7 mouse cellular contexts compared by ENCODE assay signal in the genomic region with DNA sequence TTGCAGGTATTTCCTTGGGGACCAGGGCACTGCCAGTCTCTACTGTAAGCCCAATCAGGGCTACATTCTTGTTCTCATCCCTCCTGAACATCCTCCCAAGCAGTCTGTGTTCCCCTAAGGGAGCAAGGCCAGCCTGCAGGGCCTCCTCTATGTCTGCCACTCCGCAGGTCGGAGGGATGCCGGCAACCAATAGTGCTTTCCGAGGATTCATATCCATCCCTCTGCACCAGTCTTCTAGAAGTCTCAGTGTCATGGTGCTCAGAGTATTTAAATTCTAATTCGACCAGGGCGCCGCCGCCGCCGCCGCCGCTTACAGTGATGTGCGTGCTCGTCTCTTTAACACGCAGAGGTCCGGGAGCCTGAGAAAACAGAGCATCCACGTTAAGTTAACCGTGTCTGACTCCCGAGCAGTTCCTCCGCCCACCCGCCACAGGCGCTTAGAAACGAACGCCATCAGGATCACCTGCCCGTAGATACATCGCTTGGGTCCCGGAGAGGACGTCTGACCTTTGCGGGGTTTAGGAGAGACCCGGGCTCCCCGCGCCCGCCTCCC. TPM values are rescaled to one million over a fixed set of nuclear protein-coding genes. Genes with fewer than 3 reads are reported as not detected.
DNase-seq lines count a peak whose midpoint lies in the region; ATAC-seq and TF ChIP-seq lines count a peak whose summit lies in the region.

No protein-coding gene starts in this region.

- no peak for DNase-seq in lung, embryonic 14.5 days
- no peak for DNase-seq in lung, postnatal 14 days
- DNase-seq in embryonic facial prominence, embryonic 14.5 days (ENCODE audit: low spot score): no peak
- DNase-seq in hindbrain, postnatal 0 days (ENCODE audit: low spot score): no peak
- no peak for DNase-seq in midbrain, postnatal 0 days (ENCODE audit: low spot score)
- no peak for DNase-seq in adrenal gland, adult (ENCODE audit: inconsistent age in 2 of 2, low spot score in 1 of 2)
- no peak for DNase-seq in adrenal gland, postnatal 4 days (ENCODE audit: low spot score in 2 of 2)

- TF ChIP-seq CTCF in lung, embryonic 14.5 days (IDR thresholded peaks at IDR 0.05; ENCODE audit: low read depth): no peak
- no peak for TF ChIP-seq CTCF in hindbrain, postnatal 0 days (IDR thresholded peaks at IDR 0.05; ENCODE audit: low read depth)
- TF ChIP-seq CTCF in midbrain, postnatal 0 days (IDR thresholded peaks at IDR 0.05): no peak

- H3K27ac ChIP-seq in lung, embryonic 14.5 days (ENCODE audit: low read depth): peak overlapping the region; percentile 87
- peak overlapping the region; percentile 90 for H3K27ac ChIP-seq in embryonic facial prominence, embryonic 14.5 days (replicated peaks; ENCODE audit: low read depth, low read length)
- H3K27ac ChIP-seq in hindbrain, postnatal 0 days: peak overlapping the region; percentile 93
- H3K27ac ChIP-seq in midbrain, postnatal 0 days (ENCODE audit: low read depth, low read length): peak overlapping the region; percentile 92

- H3K27me3 ChIP-seq in lung, embryonic 14.5 days (ENCODE audit: insufficient read depth, low read length): no peaks in the 10 kb centered on the region
- no peaks in the 10 kb centered on the region for H3K27me3 ChIP-seq in embryonic facial prominence, embryonic 14.5 days (replicated peaks; ENCODE audit: control insufficient read depth, insufficient read depth, low read length)
- H3K27me3 ChIP-seq in hindbrain, postnatal 0 days (ENCODE audit: insufficient read depth, low read length): no peaks in the 10 kb centered on the region
- no peaks in the 10 kb centered on the region for H3K27me3 ChIP-seq in midbrain, postnatal 0 days (ENCODE audit: insufficient read depth, low read length)

- H3K4me3 ChIP-seq in lung, embryonic 14.5 days (ENCODE audit: low read depth, low read length): peak overlapping the region; percentile 84
- H3K4me3 ChIP-seq in embryonic facial prominence, embryonic 14.5 days (ENCODE audit: low read depth, low read length): peak overlapping the region; percentile 82
- peak overlapping the region; percentile 76 for H3K4me3 ChIP-seq in hindbrain, postnatal 0 days (ENCODE audit: low read length)
- H3K4me3 ChIP-seq in midbrain, postnatal 0 days (ENCODE audit: low read depth, low read length): peak overlapping the region; percentile 84

- peak overlapping the region; percentile 84 for H3K4me2 ChIP-seq in lung, embryonic 14.5 days
- H3K4me2 ChIP-seq in embryonic facial prominence, embryonic 14.5 days (ENCODE audit: low read depth, low read length): peak overlapping the region; percentile 53
- peak overlapping the region; percentile 77 for H3K4me2 ChIP-seq in hindbrain, postnatal 0 days (ENCODE audit: low read depth, low read length)
- peak overlapping the region; percentile 68 for H3K4me2 ChIP-seq in midbrain, postnatal 0 days (ENCODE audit: low read depth, low read length, poor library complexity, severe bottlenecking)

- H3K9me3 ChIP-seq in lung, embryonic 14.5 days (ENCODE audit: low read depth, low read length): no peaks in the 10 kb centered on the region
- H3K9me3 ChIP-seq in embryonic facial prominence, embryonic 14.5 days (ENCODE audit: control insufficient read depth, low read length): no peaks in the 10 kb centered on the region
- H3K9me3 ChIP-seq in hindbrain, postnatal 0 days (ENCODE audit: low read length): no peaks in the 10 kb centered on the region
- no peaks in the 10 kb centered on the region for H3K9me3 ChIP-seq in midbrain, postnatal 0 days (ENCODE audit: low read length)

- peak overlapping the region; percentile 78 for H3K9ac ChIP-seq in lung, embryonic 14.5 days
- peak overlapping the region; percentile 90 for H3K9ac ChIP-seq in embryonic facial prominence, embryonic 14.5 days (ENCODE audit: low read depth, low read length)
- peak overlapping the region; percentile 93 for H3K9ac ChIP-seq in hindbrain, postnatal 0 days (replicated peaks; ENCODE audit: low read length)
- H3K9ac ChIP-seq in midbrain, postnatal 0 days (replicated peaks; ENCODE audit: low read length, poor library complexity, severe bottlenecking): peak overlapping the region; percentile 89

- peaks cover 7% of the 10 kb centered on the region for H3K4me1 ChIP-seq in lung, embryonic 14.5 days (ENCODE audit: insufficient read depth)
- peaks cover 6% of the 10 kb centered on the region; the same call in 1 of the 2 replicates for H3K4me1 ChIP-seq in embryonic facial prominence, embryonic 14.5 days (ENCODE audit: control insufficient read depth, insufficient read depth, low read length)
- 0 out of 2 replicates have a peak, but pooled peaks cover 6% of the 10 kb centered on the region for H3K4me1 ChIP-seq in hindbrain, postnatal 0 days (ENCODE audit: insufficient read depth, low read length)
- peaks cover 6% of the 10 kb centered on the region; the same call in 1 of the 2 replicates for H3K4me1 ChIP-seq in midbrain, postnatal 0 days (ENCODE audit: insufficient read depth, low read length)

- H3K36me3 ChIP-seq in lung, embryonic 14.5 days (ENCODE audit: insufficient read depth): peaks cover 11% of the 10 kb centered on the region; the same call in 1 of the 2 replicates
- H3K36me3 ChIP-seq in embryonic facial prominence, embryonic 14.5 days (ENCODE audit: control insufficient read depth, insufficient read depth, low read length): peaks cover 5% of the 10 kb centered on the region; the same call in 1 of the 2 replicates
- no peaks in the 10 kb centered on the region; the same call in 1 of the 2 replicates for H3K36me3 ChIP-seq in hindbrain, postnatal 0 days (ENCODE audit: insufficient read depth, low read length)
- 0 out of 2 replicates have a peak, but pooled peaks cover 3% of the 10 kb centered on the region for H3K36me3 ChIP-seq in midbrain, postnatal 0 days (ENCODE audit: insufficient read depth, low read length)

- under 1% methylated on average over 33 of the region's 33 CpGs for WGBS in lung, embryonic 14.5 days
- WGBS in embryonic facial prominence, embryonic 14.5 days: under 1% methylated on average over 23 of the region's 33 CpGs
- whole genome bisulfite sequencing in hindbrain, postnatal 0 days: under 1% methylated on average over 33 of the region's 33 CpGs
- 1% methylated on average over 32 of the region's 33 CpGs for WGBS in midbrain, postnatal 0 days

- ATAC-seq in lung, embryonic 14.5 days (ENCODE audit: insufficient read depth): peak; percentile 53
- ATAC-seq in embryonic facial prominence, embryonic 14.5 days (ENCODE audit: low read depth): peak; percentile 56
- peak; percentile 83 for ATAC-seq in hindbrain, postnatal 0 days
- ATAC-seq in midbrain, postnatal 0 days (ENCODE audit: low FRiP score): peak; percentile 83

RNA-seq across cellular contexts. Expression of a gene that starts 0.3 kb away (rescaled TPM):
- 20.8 and 24.3 TPM in 2 replicates for polyA plus RNA-seq in lung, embryonic 14.5 days (2014; fragmentation: Nextera tagmentation; extraction: Ambion mirVana)
- polyA plus RNA-seq in embryonic facial prominence, embryonic 14.5 days (2014; fragmentation: Nextera tagmentation; extraction: Ambion mirVana): 17.8 and 23.9 TPM in 2 replicates
- total RNA-seq in hindbrain, postnatal 0 days (2014; rRNA removed): 13.9 and 20.7 TPM in 2 replicates
- polyA plus RNA-seq in hindbrain, postnatal 0 days (2015; fragmentation: Nextera tagmentation; extraction: Ambion mirVana): 62.3 and 64.9 TPM in 2 replicates
- total RNA-seq in midbrain, postnatal 0 days (2014; rRNA removed): 20.9 and 26.5 TPM in 2 replicates
- 71.8 and 84.8 TPM in 2 replicates for polyA plus RNA-seq in midbrain, postnatal 0 days (2015; fragmentation: Nextera tagmentation; extraction: Ambion mirVana)
- 10 to 100 TPM; 10.1 to 12.2 TPM for total RNA-seq in adrenal gland, postnatal 4 days (2021)

RNA-seq across cellular contexts. Expression of a gene that starts 0.5 kb away (rescaled TPM):
- 11.2 and 11.4 TPM in 2 replicates for polyA plus RNA-seq in lung, embryonic 14.5 days (2014; fragmentation: Nextera tagmentation; extraction: Ambion mirVana)
- polyA plus RNA-seq in embryonic facial prominence, embryonic 14.5 days (2014; fragmentation: Nextera tagmentation; extraction: Ambion mirVana): 9.8 and 10.6 TPM in 2 replicates
- 4.3 and 7.1 TPM in 2 replicates for total RNA-seq in hindbrain, postnatal 0 days (2014; rRNA removed)
- polyA plus RNA-seq in hindbrain, postnatal 0 days (2015; fragmentation: Nextera tagmentation; extraction: Ambion mirVana): 11.2 and 12.2 TPM in 2 replicates
- 5.9 and 6.2 TPM in 2 replicates for total RNA-seq in midbrain, postnatal 0 days (2014; rRNA removed)
- polyA plus RNA-seq in midbrain, postnatal 0 days (2015; fragmentation: Nextera tagmentation; extraction: Ambion mirVana): 11.9 and 12.3 TPM in 2 replicates
- 1 to 10 TPM; 4.5 to 4.8 TPM for total RNA-seq in adrenal gland, postnatal 4 days (2021)

RNA-seq across cellular contexts. Expression of a gene that starts 14.5 kb away (rescaled TPM):
- not detected in 2 replicates for polyA plus RNA-seq in lung, embryonic 14.5 days (2014; fragmentation: Nextera tagmentation; extraction: Ambion mirVana)
- polyA plus RNA-seq in embryonic facial prominence, embryonic 14.5 days (2014; fragmentation: Nextera tagmentation; extraction: Ambion mirVana): not detected in 2 replicates
- total RNA-seq in hindbrain, postnatal 0 days (2014; rRNA removed): not detected in 2 replicates
- not detected in 2 replicates for polyA plus RNA-seq in hindbrain, postnatal 0 days (2015; fragmentation: Nextera tagmentation; extraction: Ambion mirVana)
- total RNA-seq in midbrain, postnatal 0 days (2014; rRNA removed): 0.93 TPM in 1 of 2 replicates, not detected in the other
- not detected in 2 replicates for polyA plus RNA-seq in midbrain, postnatal 0 days (2015; fragmentation: Nextera tagmentation; extraction: Ambion mirVana)
- not detected for total RNA-seq in adrenal gland, postnatal 4 days (2021)

RNA-seq across cellular contexts. Expression of a gene that starts 14.5 kb away (rescaled TPM):
- 29.2 and 32.3 TPM in 2 replicates for polyA plus RNA-seq in lung, embryonic 14.5 days (2014; fragmentation: Nextera tagmentation; extraction: Ambion mirVana)
- polyA plus RNA-seq in embryonic facial prominence, embryonic 14.5 days (2014; fragmentation: Nextera tagmentation; extraction: Ambion mirVana): 16.2 and 17.6 TPM in 2 replicates
- total RNA-seq in hindbrain, postnatal 0 days (2014; rRNA removed): 10.2 and 10.8 TPM in 2 replicates
- 31.4 and 33.9 TPM in 2 replicates for polyA plus RNA-seq in hindbrain, postnatal 0 days (2015; fragmentation: Nextera tagmentation; extraction: Ambion mirVana)
- 14.4 and 21.0 TPM in 2 replicates for total RNA-seq in midbrain, postnatal 0 days (2014; rRNA removed)
- 30.9 and 39.1 TPM in 2 replicates for polyA plus RNA-seq in midbrain, postnatal 0 days (2015; fragmentation: Nextera tagmentation; extraction: Ambion mirVana)
- 10 to 100 TPM; 11.9 to 16.8 TPM for total RNA-seq in adrenal gland, postnatal 4 days (2021)

RNA-seq across cellular contexts. Expression of a gene that starts 14.7 kb away (rescaled TPM):
- polyA plus RNA-seq in lung, embryonic 14.5 days (2014; fragmentation: Nextera tagmentation; extraction: Ambion mirVana): 53.2 and 54.3 TPM in 2 replicates
- 45.8 and 50.1 TPM in 2 replicates for polyA plus RNA-seq in embryonic facial prominence, embryonic 14.5 days (2014; fragmentation: Nextera tagmentation; extraction: Ambion mirVana)
- total RNA-seq in hindbrain, postnatal 0 days (2014; rRNA removed): 47.2 and 49.2 TPM in 2 replicates
- 26.2 and 28.1 TPM in 2 replicates for polyA plus RNA-seq in hindbrain, postnatal 0 days (2015; fragmentation: Nextera tagmentation; extraction: Ambion mirVana)
- 45.3 and 51.0 TPM in 2 replicates for total RNA-seq in midbrain, postnatal 0 days (2014; rRNA removed)
- 24.4 and 25.6 TPM in 2 replicates for polyA plus RNA-seq in midbrain, postnatal 0 days (2015; fragmentation: Nextera tagmentation; extraction: Ambion mirVana)
- 10 to 100 TPM; 48.8 to 49.9 TPM for total RNA-seq in adrenal gland, postnatal 4 days (2021)
